Mouse (Mus musculus) kidney, adult 2 months (tissue): ENCODE data around the gene Becn1. TPM values are rescaled to one million over a fixed set of nuclear protein-coding genes. Genes with fewer than 3 reads are reported as not detected.

Experiments
- DNase-seq: peaks from one replicate; pipeline ENCODE4 v3.0.0; 2021
- H3K27ac ChIP-seq: fragments of 200-500 bp; 2 replicates; pipeline ENCODE4 v1.5.1; 2012; ENCODE audit warnings: low read depth, low read length, control low read depth, inconsistent platforms; ENCODE audit not compliant: insufficient read depth
- H3K27me3 ChIP-seq: fragments of 200-500 bp; replicated peaks from 2 replicates; pipeline ENCODE4 v1.6.1; 2012; ENCODE audit warnings: mild to moderate bottlenecking, moderate library complexity, low read length, inconsistent platforms; ENCODE audit not compliant: control insufficient read depth, insufficient read depth
- H3K36me3 ChIP-seq: fragments of 200-500 bp; 2 replicates; pipeline ENCODE4 v1.6.1; 2012; ENCODE audit warnings: mild to moderate bottlenecking, moderate library complexity, low read length, inconsistent platforms; ENCODE audit not compliant: control insufficient read depth, insufficient read depth
- H3K4me1 ChIP-seq: fragments of 200-500 bp; 2 replicates; pipeline ENCODE4 v1.6.1; 2011; ENCODE audit warnings: low read length; ENCODE audit not compliant: control insufficient read depth, insufficient read depth
- H3K4me3 ChIP-seq: fragments of 200-500 bp; 2 replicates; pipeline ENCODE4 v1.5.1; 2011; ENCODE audit warnings: mild to moderate bottlenecking, low read depth, low read length, control low read depth; ENCODE audit not compliant: insufficient read depth
- CTCF ChIP-seq: fragments of 200-500 bp; conservative IDR thresholded peaks from 2 replicates; pipeline ENCODE4 v1.5.1; 2011; ENCODE audit warnings: low read depth, mild to moderate bottlenecking, control low read depth, low read length, moderate library complexity, mixed read lengths; ENCODE audit not compliant: insufficient read depth, insufficient read length
- POLR2A ChIP-seq: fragments of 200-500 bp; IDR thresholded peaks from one replicate; pipeline ENCODE4 v1.6.1; 2011; ENCODE audit warnings: low read depth, low read length, control low read depth
- WGBS: fragments of 180-500 bp; shearing (Covaris S2); methylation state at CpG from one replicate; pipeline ENCODE4 v1.1.7; 2018; 5-methylcytosine and 5-hydroxymethylcytosine counted together
- polyA plus RNA-seq: library from polyadenylated mRNA; depleted of rRNA; stranded (reverse); fragments of >200 nt; gene quantifications from 2 replicates; pipeline ENCODE4 v1.2.3, GENCODE M21; 2012

Becn1 gene
- polyA plus RNA-seq, 1 experiment, result 61.9 TPM

DNA sequence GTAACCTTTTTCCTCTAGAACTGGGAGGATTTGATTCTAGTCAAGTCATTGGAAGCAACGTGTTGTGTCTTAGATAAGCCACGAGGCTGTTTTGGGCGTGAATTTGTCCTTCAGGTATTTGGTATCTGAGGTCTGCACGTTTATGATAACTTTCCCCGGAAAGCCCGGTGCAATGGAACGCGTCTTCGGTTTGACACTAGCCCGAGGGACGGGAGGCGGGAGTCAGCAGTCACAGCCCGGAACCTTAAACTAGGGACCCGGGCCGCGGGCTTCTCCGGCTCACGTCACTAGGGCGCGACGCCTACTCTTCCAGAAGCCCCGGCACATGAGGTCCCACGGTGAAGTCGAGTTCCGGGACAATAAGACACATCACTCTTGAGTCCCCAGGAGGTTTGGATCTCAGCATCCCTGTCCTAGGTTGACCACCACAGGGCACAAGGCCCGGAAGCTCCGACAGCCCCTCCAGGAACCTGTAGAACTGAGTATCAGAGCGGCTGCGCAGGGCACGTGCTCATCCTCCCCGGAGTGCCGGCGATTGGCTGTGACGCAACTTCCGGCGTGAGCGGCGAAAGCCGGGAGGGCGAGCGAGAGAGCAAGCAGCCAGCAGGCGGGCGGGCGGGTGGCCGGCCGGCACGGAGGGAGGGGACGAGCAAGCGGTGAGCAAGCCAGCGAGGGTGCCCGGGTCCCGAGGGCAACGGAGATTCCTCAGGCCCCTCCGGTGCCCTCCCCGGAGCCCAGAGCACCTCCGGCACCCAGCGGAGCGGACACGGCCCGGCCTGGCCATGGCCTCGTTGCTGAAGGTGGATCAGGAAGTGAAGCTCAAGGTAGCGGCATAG is 13.8 kb upstream of the Becn1 start, which contains the start of gene Psme3:
Psme3 (plus strand) TSS at position 549 of the 836 bp plus-strand sequence.
- peak; percentile 96 for DNase-seq
- under 1% methylated on average over 62 of the region's 62 CpGs for WGBS
- Histone ChIP-seq H3K4me1 (no peaks in the 10 kb centered on the region; the same call in 1 of the 2 replicates), H3K4me3 (peak within 1 kb of the TSS; percentile 88), H3K27ac (peak within 1 kb of the TSS; percentile 90), H3K36me3 (peaks cover 6% of the 10 kb centered on the region), H3K27me3 (no peaks in the 10 kb centered on the region)
- peak; percentile 65 for TF ChIP-seq POLR2A
- TF ChIP-seq CTCF, result no peak

DNA sequence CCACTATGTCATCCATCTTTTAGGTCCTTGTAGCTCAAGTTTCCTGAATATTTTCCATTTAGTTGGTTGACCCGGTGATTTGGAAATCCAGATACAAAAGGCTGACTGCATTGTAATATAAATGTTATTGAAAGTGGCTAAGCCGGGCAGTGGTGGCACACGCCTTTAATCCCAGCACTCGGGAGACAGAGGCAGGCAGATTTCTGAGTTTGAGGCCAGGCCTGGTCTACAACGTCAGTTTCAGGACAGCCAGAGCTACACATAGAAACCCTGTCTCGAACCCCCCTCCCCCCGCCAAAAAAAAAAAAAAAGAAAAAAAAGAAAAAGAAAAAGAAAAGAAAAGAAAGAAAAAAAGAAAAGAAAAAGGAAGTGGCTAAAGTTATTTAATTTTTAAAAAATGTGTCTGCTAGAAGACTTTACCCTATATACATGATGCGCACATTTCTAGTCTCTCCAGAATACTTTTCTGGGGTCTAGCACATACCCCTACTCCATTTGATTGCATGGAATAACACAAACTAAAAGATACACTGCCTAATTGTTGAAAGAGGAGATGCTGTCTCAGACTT is 13.1 kb upstream of the Becn1 start:
- TF ChIP-seq POLR2A (no peak), CTCF (no peak)
- 84% methylated on average over 8 of the region's 8 CpGs for WGBS
- DNase-seq, result no peak
- H3K27ac ChIP-seq, result peak overlapping the region; percentile 90; the same call in 1 of the 2 replicates
- H3K27me3 ChIP-seq, result no peaks in the 10 kb centered on the region
- no peaks in the 10 kb centered on the region; the same call in 1 of the 2 replicates for H3K4me1 ChIP-seq
- H3K36me3 ChIP-seq, result peaks cover 4% of the 10 kb centered on the region
- H3K4me3 ChIP-seq, result peak overlapping the region; percentile 88

DNA sequence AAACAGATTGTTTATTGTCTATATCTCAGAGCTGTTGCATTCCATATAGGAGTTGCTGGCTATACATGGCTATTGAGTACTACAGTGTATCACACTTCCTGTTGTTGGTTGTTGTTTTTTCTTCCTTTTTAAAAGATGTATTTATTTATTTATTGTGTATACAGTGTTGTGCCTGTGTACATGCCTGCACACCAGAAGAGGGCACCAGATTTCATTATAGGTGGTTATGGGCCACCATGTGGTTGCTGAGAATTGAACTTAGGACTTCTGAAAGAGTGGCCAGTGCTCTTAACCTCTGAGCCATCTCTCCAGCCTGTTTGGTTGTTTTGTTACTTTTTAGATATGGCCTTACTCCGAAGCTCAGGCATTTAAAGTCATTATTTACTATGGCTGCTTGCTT is 12.5 kb upstream of the Becn1 start:
- Histone ChIP-seq H3K4me3 (no peak overlapping the region), H3K27me3 (no peaks in the 10 kb centered on the region), H3K27ac (no peak overlapping the region), H3K4me1 (no peaks in the 10 kb centered on the region; the same call in 1 of the 2 replicates), H3K36me3 (peaks cover 3% of the 10 kb centered on the region)
- TF ChIP-seq POLR2A, result no peak
- no peak for TF ChIP-seq CTCF
- no peak for DNase-seq
- WGBS, result 95% methylated on average over 1 of the region's 1 CpGs

DNA sequence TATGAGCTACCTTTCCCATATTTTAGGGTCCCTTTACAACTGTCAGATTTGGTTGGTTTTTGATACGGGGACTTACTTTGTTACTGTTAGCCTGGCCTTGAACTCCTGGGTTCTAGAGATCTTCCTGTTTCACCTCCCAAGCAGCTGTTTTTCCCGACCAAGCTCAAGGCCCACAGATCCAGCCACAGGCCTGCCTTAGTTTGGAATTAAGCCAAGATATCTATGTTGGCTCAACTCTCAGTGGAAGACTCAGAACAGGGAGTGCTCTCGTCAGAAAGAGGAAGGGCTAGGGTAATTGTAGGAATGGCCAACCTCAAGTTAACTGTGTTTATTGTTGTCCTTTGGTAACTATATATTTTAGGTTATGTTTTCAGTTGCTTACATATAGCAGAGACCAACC is 10.1 kb upstream of the Becn1 start:
- no peak for TF ChIP-seq POLR2A
- TF ChIP-seq CTCF, result no peak
- H3K27ac ChIP-seq, result no peak overlapping the region
- WGBS, result 46% methylated on average over 3 of the region's 3 CpGs
- H3K4me3 ChIP-seq, result no peak overlapping the region
- H3K27me3 ChIP-seq, result no peaks in the 10 kb centered on the region
- H3K36me3 ChIP-seq, result no peaks in the 10 kb centered on the region
- no peaks in the 10 kb centered on the region; the same call in 1 of the 2 replicates for H3K4me1 ChIP-seq
- DNase-seq, result no peak

DNA sequence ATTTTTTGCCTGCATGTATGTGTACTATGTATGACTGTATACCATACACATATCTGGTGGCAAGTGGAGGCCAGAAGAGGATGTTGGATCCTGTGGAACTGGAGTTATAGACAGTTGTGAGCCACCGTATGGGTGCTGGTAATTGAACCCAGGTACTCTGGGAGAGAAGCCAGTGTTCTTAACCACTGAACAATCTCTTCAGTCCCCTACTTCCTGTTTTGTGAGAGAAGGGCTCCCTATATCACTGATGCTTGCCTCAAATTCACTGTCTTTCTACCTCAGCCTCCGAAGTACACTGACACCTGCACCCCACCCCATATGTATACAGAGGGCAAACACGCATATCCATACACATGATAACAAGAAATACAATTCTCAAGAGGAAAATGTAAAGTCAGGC is 9.0 kb upstream of the Becn1 start:
- no peak overlapping the region for H3K27ac ChIP-seq
- no peaks in the 10 kb centered on the region for H3K4me1 ChIP-seq
- no peak overlapping the region for H3K4me3 ChIP-seq
- WGBS, result 87% methylated on average over 3 of the region's 3 CpGs
- H3K36me3 ChIP-seq, result no peaks in the 10 kb centered on the region
- TF ChIP-seq POLR2A, result no peak
- TF ChIP-seq CTCF, result no peak
- no peak for DNase-seq
- no peaks in the 10 kb centered on the region for H3K27me3 ChIP-seq

DNA sequence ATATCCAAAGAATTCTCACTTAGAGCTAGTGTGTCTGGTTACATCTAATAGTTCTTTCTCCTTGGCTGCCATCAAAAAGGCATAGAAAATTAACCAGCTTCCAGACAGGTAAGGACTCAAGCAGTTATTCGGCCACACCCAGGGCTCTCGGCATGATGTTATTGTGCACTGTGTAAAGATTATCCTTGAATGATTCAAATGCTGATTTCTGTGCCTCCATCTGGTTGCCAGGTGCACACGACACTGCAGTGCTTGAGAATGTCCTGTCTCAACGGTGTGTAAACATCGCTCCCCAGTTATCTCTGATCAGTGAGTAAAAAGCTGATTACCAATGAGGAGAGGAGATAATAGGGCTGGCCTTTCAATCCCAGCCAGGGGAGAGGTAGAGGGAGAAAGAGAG is 5.7 kb upstream of the Becn1 start:
- 54% methylated on average over 5 of the region's 5 CpGs for WGBS
- H3K27me3 ChIP-seq, result no peaks in the 10 kb centered on the region
- TF ChIP-seq CTCF (no peak), POLR2A (no peak)
- H3K4me3 ChIP-seq, result no peak overlapping the region
- DNase-seq, result no peak
- H3K36me3 ChIP-seq, result no peaks in the 10 kb centered on the region
- no peak overlapping the region for H3K27ac ChIP-seq
- H3K4me1 ChIP-seq, result no peaks in the 10 kb centered on the region
